Comparison of ENCODE assay signal across 8 mouse cellular contexts in genomic region chr3:51233918-51234751, GRCm38 (mm10). TPM values are rescaled to one million over a fixed set of nuclear protein-coding genes. Genes with fewer than 3 reads are reported as not detected.
DNase-seq lines count a peak whose midpoint lies in the region; ATAC-seq lines count a peak whose summit lies in the region.

No protein-coding gene starts in this region.

- peaks cover 23% of the 10 kb centered on the region; the same call in 1 of the 2 replicates for H3K4me1 ChIP-seq in hindbrain, embryonic 13.5 days (replicated peaks)

- no peak overlapping the region for H3K27ac ChIP-seq in hindbrain, embryonic 13.5 days

- H3K4me3 ChIP-seq in hindbrain, embryonic 13.5 days, result no peak overlapping the region

- ATAC-seq in hindbrain, embryonic 13.5 days (ENCODE audit: low FRiP score), result peak; percentile 74

- H3K27me3 ChIP-seq in hindbrain, embryonic 13.5 days, result no peaks in the 10 kb centered on the region

- no peak overlapping the region for H3K4me2 ChIP-seq in hindbrain, embryonic 13.5 days

- 49% methylated on average over 13 of the region's 13 CpGs for WGBS in hindbrain, embryonic 13.5 days

- H3K9ac ChIP-seq in hindbrain, embryonic 13.5 days, result 0 out of 2 replicates have a peak overlapping the region, but pooled peaks have one; percentile 24

- no peaks in the 10 kb centered on the region for H3K36me3 ChIP-seq in hindbrain, embryonic 13.5 days

- peak; percentile 92 for DNase-seq in NIH3T3 (ENCODE audit: low read depth)
- peak; percentile 91 to 92 for DNase-seq in cerebellum, postnatal 10 days
- peak; percentile 63 to 71 for DNase-seq in frontal cortex, postnatal 25 days (ENCODE audit: low spot score in 2 of 2)
- peak; percentile 78 to 86 for DNase-seq in layer of hippocampus, postnatal 14 days (ENCODE audit: low spot score in 2 of 2)
- peak; percentile 90 for DNase-seq in lung, postnatal 14 days
- peak; percentile 95 for DNase-seq in retina, embryonic 14.5 days (ENCODE audit: low spot score)
- DNase-seq in thymus, postnatal 36 days, result peak; percentile 80 to 82

- H3K9me3 ChIP-seq in hindbrain, embryonic 13.5 days, result no peaks in the 10 kb centered on the region

RNA-seq across cellular contexts. Expression of gene Noct, which starts 9.9 kb away (rescaled TPM):
- polyA plus RNA-seq in hindbrain, embryonic 13.5 days (2015; fragmentation: Nextera tagmentation; extraction: Ambion mirVana), result 21.5 and 22.0 TPM in 2 replicates
- 10 to 100 TPM; 54.4 to 58.6 TPM for total RNA-seq in layer of hippocampus, postnatal 14 days (2021)
